Mouse (Mus musculus) liver, embryonic 16.5 days (tissue): ENCODE results near the gene Pdrg1. TPM values are rescaled to one million over a fixed set of nuclear protein-coding genes. Genes with fewer than 3 reads are reported as not detected.

Experiments used
- ATAC-seq: fragments of 200-750 bp; cut with Nextera tagmentation; 2 replicates; pipeline ENCODE4 v1.8.0; 2017; ENCODE audit warnings: low read depth, mild to moderate bottlenecking, moderate number of reproducible peaks, moderate library complexity
- H3K27ac ChIP-seq: fragments of 300-500 bp; sonication (generic); 2 replicates; pipeline ENCODE4 v1.5.1; 2014; ENCODE audit warnings: mild to moderate bottlenecking, low read length
- H3K27me3 ChIP-seq: fragments of 300-500 bp; sonication (generic); 2 replicates; pipeline ENCODE4 v1.6.1; 2014; ENCODE audit warnings: low read depth, low read length, mixed read lengths; ENCODE audit not compliant: control insufficient read depth, insufficient read depth
- H3K36me3 ChIP-seq: fragments of 300-500 bp; sonication (generic); 2 replicates; pipeline ENCODE4 v1.6.1; 2014; ENCODE audit warnings: mild to moderate bottlenecking; ENCODE audit not compliant: control insufficient read depth, insufficient read depth
- H3K4me1 ChIP-seq: fragments of 300-500 bp; sonication (generic); 2 replicates; pipeline ENCODE4 v1.6.1; 2014; ENCODE audit warnings: low read depth, low read length, mixed read lengths; ENCODE audit not compliant: control insufficient read depth
- H3K4me2 ChIP-seq: fragments of 300-500 bp; sonication (generic); 2 replicates; pipeline ENCODE4 v1.6.1; 2014; ENCODE audit warnings: low read depth, low read length, mixed read lengths
- H3K4me3 ChIP-seq: fragments of 300-500 bp; sonication (generic); 2 replicates; pipeline ENCODE4 v1.5.1; 2014; ENCODE audit warnings: low read depth, mild to moderate bottlenecking, low read length
- H3K9ac ChIP-seq: fragments of 300-500 bp; sonication (generic); 2 replicates; pipeline ENCODE4 v1.6.1; 2014; ENCODE audit warnings: low read depth, low read length
- H3K9me3 ChIP-seq: fragments of 300-500 bp; sonication (generic); replicated peaks from 2 replicates; pipeline ENCODE4 v1.6.1; 2016; ENCODE audit warnings: low read length; ENCODE audit not compliant: control insufficient read depth
- WGBS: fragments of 180-500 bp; shearing (Covaris S2); extraction: QIAGEN DNeasy Blood & Tissue Kit; methylation state at CpG from one replicate; pipeline ENCODE4 v1.1.7; 2014; ENCODE audit not compliant: insufficient replicate concordance; 5-methylcytosine and 5-hydroxymethylcytosine counted together
- polyA plus RNA-seq: library from polyadenylated mRNA; unstranded; fragments of >200 nt; fragmentation: Nextera tagmentation; extraction: Ambion mirVana; gene quantifications from 2 replicates; pipeline ENCODE4 v1.2.1, GENCODE M21; 2015

The Pdrg1 gene
- polyA plus RNA-seq: 31.6 and 34.0 TPM in 2 replicates

DNA sequence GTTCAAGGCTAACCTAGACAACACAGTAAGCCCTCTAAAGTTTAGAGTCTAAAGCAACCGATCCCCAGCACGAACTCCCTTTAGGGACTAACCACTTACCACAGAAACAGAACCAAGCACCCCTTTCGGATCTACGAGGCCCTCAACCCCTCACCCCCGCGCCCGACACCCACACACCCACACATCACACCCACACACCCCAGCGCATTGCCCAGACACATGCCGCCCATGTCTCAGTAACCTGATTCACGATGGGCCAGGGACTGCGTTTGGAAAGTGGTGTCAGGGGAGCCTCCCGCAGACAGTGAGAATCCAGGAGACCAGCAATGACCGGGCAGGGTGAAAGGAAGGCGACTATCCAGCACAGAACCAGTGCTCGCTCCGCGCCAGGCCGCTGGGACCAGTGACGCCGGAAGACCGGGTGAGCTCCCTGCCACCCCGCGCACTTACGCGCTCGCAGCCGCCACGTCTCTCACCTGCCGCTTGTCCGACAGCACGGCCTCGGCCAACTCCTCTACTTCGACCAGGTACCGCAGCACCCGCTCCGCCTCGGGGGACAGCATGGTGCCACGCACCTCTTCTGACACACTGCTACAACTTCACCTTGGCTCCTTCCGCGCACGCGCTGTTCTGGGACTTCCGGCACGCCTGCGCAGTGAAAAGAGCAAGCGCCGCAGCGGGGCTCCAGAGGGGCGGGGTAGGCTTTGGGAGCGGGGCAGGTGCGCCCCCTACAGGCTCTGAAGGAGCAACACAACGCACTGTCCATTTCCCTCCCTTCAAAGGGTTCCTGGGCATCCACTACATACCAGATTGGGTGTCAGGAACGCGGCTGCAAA, at the start of gene Pdrg1:
Gene Pdrg1, minus strand, starts transcription at position 670 of the 836 bp plus-strand sequence.
- peak within 1 kb of the TSS; percentile 85 for H3K4me3 ChIP-seq
- peak; percentile 92 for ATAC-seq
- under 1% methylated on average over 54 of the region's 54 CpGs for WGBS

GRCm38 (mm10) chr2:153064190-153064970, 49.2 kb upstream of the Pdrg1 start:
- Histone ChIP-seq H3K9ac (no peak overlapping the region), H3K4me1 (no peaks in the 10 kb centered on the region), H3K9me3 (no peaks in the 10 kb centered on the region), H3K4me2 (no peak overlapping the region), H3K36me3 (no peaks in the 10 kb centered on the region), H3K27me3 (no peaks in the 10 kb centered on the region), H3K4me3 (no peak overlapping the region), H3K27ac (no peak overlapping the region; the same call in 1 of the 2 replicates)
- 37% methylated on average over 9 of the region's 9 CpGs for WGBS
- no peak for ATAC-seq

More for the DNA sequence above, at the start of gene Pdrg1:
- no peaks in the 10 kb centered on the region for H3K36me3 ChIP-seq
- peak within 1 kb of the TSS; percentile 88 for H3K4me2 ChIP-seq
- peak within 1 kb of the TSS; percentile 63 for H3K9ac ChIP-seq
- H3K4me1 ChIP-seq: peaks cover 8% of the 10 kb centered on the region
- H3K27me3 ChIP-seq: peaks cover 3% of the 10 kb centered on the region; the same call in 1 of the 2 replicates
- no peak within 1 kb of the TSS for H3K27ac ChIP-seq
- H3K9me3 ChIP-seq: no peaks in the 10 kb centered on the region

- no peak for ATAC-seq
- Histone ChIP-seq H3K4me1 (no peaks in the 10 kb centered on the region), H3K4me2 (no peak overlapping the region), H3K4me3 (no peak overlapping the region), H3K9ac (no peak overlapping the region), H3K9me3 (no peaks in the 10 kb centered on the region), H3K27me3 (no peaks in the 10 kb centered on the region), H3K27ac (no peak overlapping the region), H3K36me3 (no peaks in the 10 kb centered on the region)
- 35% methylated on average over 3 of the region's 3 CpGs for WGBS
These were observed 48.2 kb upstream of the Pdrg1 start for GRCm38 (mm10) chr2:153063394-153063793.

DNA sequence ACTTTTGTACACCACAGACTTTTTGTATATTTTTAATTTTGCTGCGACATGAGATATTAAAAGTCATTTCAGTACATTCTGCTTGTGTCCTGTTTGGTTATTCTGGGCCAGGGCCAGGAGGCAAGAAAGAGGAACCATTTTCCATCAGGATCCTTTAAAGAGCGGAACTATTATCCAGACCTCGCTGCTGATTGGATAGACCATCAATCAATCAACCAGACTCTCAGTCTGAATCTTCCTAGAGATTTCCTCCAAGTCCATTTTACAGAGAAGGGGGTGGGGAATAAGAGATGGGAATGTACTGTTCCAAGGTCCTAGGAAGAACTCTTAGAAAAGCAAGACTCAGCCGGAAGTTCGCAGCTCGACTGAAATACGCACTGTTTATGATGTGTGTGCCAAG, 45.0 kb upstream of the Pdrg1 start:
- H3K4me1 ChIP-seq: no peaks in the 10 kb centered on the region
- 70% methylated on average over 7 of the region's 7 CpGs for WGBS
- H3K9ac ChIP-seq: no peak overlapping the region
- H3K4me2 ChIP-seq: no peak overlapping the region
- H3K4me3 ChIP-seq: no peak overlapping the region
- ATAC-seq: no peak
- H3K36me3 ChIP-seq: no peaks in the 10 kb centered on the region
- H3K27ac ChIP-seq: no peak overlapping the region
- no peaks in the 10 kb centered on the region for H3K9me3 ChIP-seq
- H3K27me3 ChIP-seq: no peaks in the 10 kb centered on the region

GRCm38 (mm10) chr2:153058365-153058764, 43.1 kb upstream of the Pdrg1 start:
- H3K27me3 ChIP-seq: no peaks in the 10 kb centered on the region
- WGBS: 32% methylated on average over 4 of the region's 4 CpGs
- ATAC-seq: no peak
- no peak overlapping the region for H3K9ac ChIP-seq
- H3K27ac ChIP-seq: no peak overlapping the region
- no peaks in the 10 kb centered on the region for H3K4me1 ChIP-seq
- H3K4me2 ChIP-seq: no peak overlapping the region
- H3K9me3 ChIP-seq: no peaks in the 10 kb centered on the region
- no peaks in the 10 kb centered on the region for H3K36me3 ChIP-seq
- H3K4me3 ChIP-seq: no peak overlapping the region

DNA sequence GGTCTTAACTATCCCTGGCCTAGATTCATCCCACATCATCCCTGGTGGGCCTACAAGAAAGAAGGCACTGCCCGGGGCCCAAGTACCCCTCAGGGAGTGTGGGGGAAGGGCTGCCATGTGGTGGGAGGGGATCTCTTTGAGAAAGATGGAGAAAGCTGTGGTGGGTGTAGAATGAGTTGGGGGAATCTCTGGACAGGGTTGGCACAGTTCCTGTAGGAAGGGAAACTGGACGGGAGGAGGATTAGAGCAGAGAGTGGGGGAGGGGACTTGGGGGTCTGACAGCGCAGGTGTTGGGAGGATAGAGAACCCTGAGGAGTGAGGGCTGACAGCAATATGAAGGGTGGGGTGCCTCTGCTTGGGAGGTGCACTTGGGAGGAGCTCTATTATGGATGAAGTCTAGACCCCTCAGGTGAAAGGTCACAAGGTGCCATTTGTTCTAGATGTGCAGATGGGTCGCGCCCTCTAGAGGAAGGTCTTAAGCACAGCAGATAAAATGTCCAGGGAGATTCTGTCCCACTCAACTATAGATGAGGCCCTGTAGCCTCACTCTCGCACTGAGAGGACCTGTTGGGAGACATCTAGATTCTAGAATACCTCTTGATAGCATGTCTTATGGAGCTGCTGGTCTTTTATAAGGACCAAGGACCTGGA, 40.2 kb upstream of the Pdrg1 start:
- no peak overlapping the region for H3K9ac ChIP-seq
- H3K4me2 ChIP-seq: no peak overlapping the region
- 44% methylated on average over 6 of the region's 6 CpGs for WGBS
- no peak overlapping the region for H3K27ac ChIP-seq
- peaks cover 15% of the 10 kb centered on the region for H3K27me3 ChIP-seq
- H3K9me3 ChIP-seq: no peaks in the 10 kb centered on the region
- H3K36me3 ChIP-seq: no peaks in the 10 kb centered on the region
- H3K4me3 ChIP-seq: no peak overlapping the region
- H3K4me1 ChIP-seq: no peaks in the 10 kb centered on the region
- no peak for ATAC-seq

DNA sequence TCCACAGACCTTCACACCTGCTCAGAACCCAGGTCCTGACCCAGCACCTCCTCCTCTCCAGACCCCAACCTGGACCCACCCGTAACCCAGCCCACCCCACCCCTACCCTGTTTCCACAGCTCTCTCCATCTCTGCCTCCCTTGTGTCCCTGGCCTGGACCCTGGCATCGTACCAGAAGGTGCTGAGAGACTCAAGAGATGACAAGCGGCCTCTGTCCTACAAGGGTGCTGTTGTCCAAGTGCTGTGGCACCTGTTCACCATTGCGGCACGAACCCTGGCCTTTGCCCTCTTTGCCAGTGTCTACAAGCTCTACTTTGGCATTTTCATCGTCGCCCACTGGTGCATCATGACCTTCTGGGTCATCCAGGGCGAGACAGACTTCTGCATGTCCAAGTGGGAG, 38.7 kb upstream of the Pdrg1 start:
- peaks cover 15% of the 10 kb centered on the region for H3K27me3 ChIP-seq
- no peaks in the 10 kb centered on the region for H3K9me3 ChIP-seq
- no peaks in the 10 kb centered on the region for H3K36me3 ChIP-seq
- 68% methylated on average over 8 of the region's 8 CpGs for WGBS
- H3K9ac ChIP-seq: no peak overlapping the region
- H3K4me2 ChIP-seq: no peak overlapping the region
- no peaks in the 10 kb centered on the region for H3K4me1 ChIP-seq
- no peak overlapping the region for H3K27ac ChIP-seq
- no peak for ATAC-seq
- no peak overlapping the region for H3K4me3 ChIP-seq

DNA sequence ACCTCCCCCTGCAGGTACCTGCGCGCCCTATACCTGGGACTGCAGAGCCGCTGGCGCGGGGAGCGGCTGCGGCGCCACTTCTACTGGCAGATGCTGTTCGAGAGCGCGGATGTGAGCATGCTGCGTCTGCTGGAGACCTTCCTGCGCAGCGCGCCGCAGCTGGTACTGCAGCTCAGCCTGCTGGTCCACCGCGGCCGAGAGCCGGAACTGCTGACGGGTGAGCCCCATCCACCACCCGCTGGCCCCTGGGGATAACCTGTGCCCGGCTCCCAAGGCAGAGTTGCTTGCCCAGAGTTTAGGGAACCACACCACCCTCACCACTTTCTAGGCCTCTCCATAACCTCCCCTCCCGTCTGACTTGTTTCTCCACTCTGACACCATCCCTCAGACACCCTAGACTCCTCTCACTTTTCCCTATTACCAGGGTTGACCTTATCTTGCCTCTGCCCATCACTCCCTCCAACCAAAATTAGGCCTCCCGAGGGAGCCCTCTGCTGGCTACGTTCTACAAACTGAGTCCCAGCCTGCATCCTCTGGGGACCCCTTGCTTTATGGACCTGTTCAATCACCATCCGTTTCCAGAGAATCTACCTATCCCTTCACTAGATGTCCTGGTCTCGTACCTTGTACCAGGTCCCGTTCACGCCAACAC, 37.6 kb upstream of the Pdrg1 start:
- ATAC-seq: no peak
- no peaks in the 10 kb centered on the region for H3K4me1 ChIP-seq
- H3K27ac ChIP-seq: no peak overlapping the region
- H3K4me3 ChIP-seq: no peak overlapping the region
- 6% methylated on average over 29 of the region's 30 CpGs for WGBS
- H3K9me3 ChIP-seq: no peaks in the 10 kb centered on the region
- no peak overlapping the region for H3K9ac ChIP-seq
- no peak overlapping the region for H3K4me2 ChIP-seq
- H3K36me3 ChIP-seq: no peaks in the 10 kb centered on the region
- H3K27me3 ChIP-seq: peaks cover 15% of the 10 kb centered on the region
